Mouse (Mus musculus): ENCODE measurements around the gene Atad3a. TPM values are rescaled to one million over a fixed set of nuclear protein-coding genes. Genes with fewer than 3 reads are reported as not detected.
A peak's percentile ranks its signal among the peaks of the same experiment; 100 is the strongest.

Gene Atad3a
- polyA plus RNA-seq, 1 experiment = 72.9 TPM

- peaks cover 54% of the 10 kb centered on the region for H3K79me3 ChIP-seq (ENCODE audit: low read depth)
- TF ChIP-seq MAX (IDR thresholded peaks at IDR 0.05) = no peak
- TF ChIP-seq MYOD1 (IDR thresholded peaks at IDR 0.05; ENCODE audit: control insufficient read depth, insufficient read length, low read depth) = no peak
- no peak for TF ChIP-seq CEBPB (IDR thresholded peaks at IDR 0.05; ENCODE audit: low read depth)
- no peak for TF ChIP-seq CTCF (IDR thresholded peaks at IDR 0.05; ENCODE audit: control insufficient read depth, insufficient read depth, insufficient read length)
- TF ChIP-seq MYOG (IDR thresholded peaks at IDR 0.05; ENCODE audit: control insufficient read depth, extremely low read depth, insufficient read length) = no peak
- no peak for TF ChIP-seq FOSL1 (IDR thresholded peaks at IDR 0.05; ENCODE audit: insufficient read depth, low read length, poor library complexity, severe bottlenecking)
- TF ChIP-seq USF1 (IDR thresholded peaks at IDR 0.05; ENCODE audit: low read depth) = no peak
- no peaks in the 10 kb centered on the region for H3K27me3 ChIP-seq (ENCODE audit: control insufficient read depth, insufficient read depth, insufficient read length)
- peak overlapping the region; percentile 85 for H3ac ChIP-seq (ENCODE audit: control insufficient read depth, insufficient read length, low read depth)
- H3K79me2 ChIP-seq (ENCODE audit: control insufficient read depth, insufficient read depth) = peaks cover 56% of the 10 kb centered on the region
- no peaks in the 10 kb centered on the region for H3K36me3 ChIP-seq (ENCODE audit: control insufficient read depth, insufficient read depth)
- peak overlapping the region; percentile 94 for H3K4me3 ChIP-seq (ENCODE audit: insufficient read depth, poor library complexity, severe bottlenecking)
Measured at GRCm38 (mm10) chr4:155705592-155705929, 55.3 kb downstream of the Atad3a start.

- TF ChIP-seq MYOG (IDR thresholded peaks at IDR 0.05; ENCODE audit: control insufficient read depth, extremely low read depth, insufficient read length) (no peak), CEBPB (IDR thresholded peaks at IDR 0.05; ENCODE audit: low read depth) (peak; percentile 98)
- H3ac ChIP-seq (ENCODE audit: control insufficient read depth, insufficient read length, low read depth) = peak within 1 kb of the TSS; percentile 85
- peaks cover 50% of the 10 kb centered on the region for H3K79me2 ChIP-seq (ENCODE audit: control insufficient read depth, insufficient read depth)
- H3K4me3 ChIP-seq (ENCODE audit: insufficient read depth, poor library complexity, severe bottlenecking) = peak within 1 kb of the TSS; percentile 94
- no peaks in the 10 kb centered on the region for H3K27me3 ChIP-seq (ENCODE audit: control insufficient read depth, insufficient read depth, insufficient read length)
- H3K79me3 ChIP-seq (ENCODE audit: low read depth) = peaks cover 48% of the 10 kb centered on the region
- no peaks in the 10 kb centered on the region for H3K36me3 ChIP-seq (ENCODE audit: control insufficient read depth, insufficient read depth)
Measured at GRCm38 (mm10) chr4:155704721-155705591, 55.9 kb downstream of the Atad3a start, which contains the start of gene Ssu72. Ssu72 (plus strand) TSS chr4:155704800.

GRCm38 (mm10) chr4:155703425-155703929 is 57.4 kb downstream of the Atad3a start:
- Histone ChIP-seq H3K36me3 (ENCODE audit: control insufficient read depth, insufficient read depth) (no peaks in the 10 kb centered on the region), H3K27me3 (ENCODE audit: control insufficient read depth, insufficient read depth, insufficient read length) (no peaks in the 10 kb centered on the region), H3K79me2 (ENCODE audit: control insufficient read depth, insufficient read depth) (peaks cover 35% of the 10 kb centered on the region), H3K79me3 (ENCODE audit: low read depth) (peaks cover 34% of the 10 kb centered on the region), H3ac (ENCODE audit: control insufficient read depth, insufficient read length, low read depth) (no peak overlapping the region), H3K4me3 (ENCODE audit: insufficient read depth, poor library complexity, severe bottlenecking) (no peak overlapping the region)
- no peak for TF ChIP-seq CEBPB (IDR thresholded peaks at IDR 0.05; ENCODE audit: low read depth)
- TF ChIP-seq CTCF (IDR thresholded peaks at IDR 0.05; ENCODE audit: control insufficient read depth, insufficient read depth, insufficient read length) = no peak
- no peak for TF ChIP-seq MAX (IDR thresholded peaks at IDR 0.05)
- TF ChIP-seq MYOG (IDR thresholded peaks at IDR 0.05; ENCODE audit: control insufficient read depth, extremely low read depth, insufficient read length) = no peak
- TF ChIP-seq FOSL1 (IDR thresholded peaks at IDR 0.05; ENCODE audit: insufficient read depth, low read length, poor library complexity, severe bottlenecking) = no peak
- TF ChIP-seq USF1 (IDR thresholded peaks at IDR 0.05; ENCODE audit: low read depth) = no peak
- no peak for TF ChIP-seq MYOD1 (IDR thresholded peaks at IDR 0.05; ENCODE audit: control insufficient read depth, insufficient read length, low read depth)

GRCm38 (mm10) chr4:155700425-155700824 is 60.5 kb downstream of the Atad3a start:
- peaks cover 4% of the 10 kb centered on the region for H3K79me3 ChIP-seq (ENCODE audit: low read depth)
- TF ChIP-seq MYOD1 (IDR thresholded peaks at IDR 0.05; ENCODE audit: control insufficient read depth, insufficient read length, low read depth) (no peak), USF1 (IDR thresholded peaks at IDR 0.05; ENCODE audit: low read depth) (no peak), CTCF (IDR thresholded peaks at IDR 0.05; ENCODE audit: control insufficient read depth, insufficient read depth, insufficient read length) (no peak), FOSL1 (IDR thresholded peaks at IDR 0.05; ENCODE audit: insufficient read depth, low read length, poor library complexity, severe bottlenecking) (no peak), MYOG (IDR thresholded peaks at IDR 0.05; ENCODE audit: control insufficient read depth, extremely low read depth, insufficient read length) (no peak), MAX (IDR thresholded peaks at IDR 0.05) (no peak), CEBPB (IDR thresholded peaks at IDR 0.05; ENCODE audit: low read depth) (no peak)
- H3K4me3 ChIP-seq (ENCODE audit: insufficient read depth, poor library complexity, severe bottlenecking) = no peak overlapping the region
- H3K27me3 ChIP-seq (ENCODE audit: control insufficient read depth, insufficient read depth, insufficient read length) = no peaks in the 10 kb centered on the region
- H3K79me2 ChIP-seq (ENCODE audit: control insufficient read depth, insufficient read depth) = peaks cover 4% of the 10 kb centered on the region
- no peak overlapping the region for H3ac ChIP-seq (ENCODE audit: control insufficient read depth, insufficient read length, low read depth)
- no peaks in the 10 kb centered on the region for H3K36me3 ChIP-seq (ENCODE audit: control insufficient read depth, insufficient read depth)

- no peaks in the 10 kb centered on the region for H3K79me2 ChIP-seq (ENCODE audit: control insufficient read depth, insufficient read depth)
- H3K79me3 ChIP-seq (ENCODE audit: low read depth) = no peaks in the 10 kb centered on the region
- no peak for TF ChIP-seq MYOD1 (IDR thresholded peaks at IDR 0.05; ENCODE audit: control insufficient read depth, insufficient read length, low read depth)
- TF ChIP-seq CEBPB (IDR thresholded peaks at IDR 0.05; ENCODE audit: low read depth) = no peak
- no peak for TF ChIP-seq USF1 (IDR thresholded peaks at IDR 0.05; ENCODE audit: low read depth)
- no peak for TF ChIP-seq FOSL1 (IDR thresholded peaks at IDR 0.05; ENCODE audit: insufficient read depth, low read length, poor library complexity, severe bottlenecking)
- no peak for TF ChIP-seq MAX (IDR thresholded peaks at IDR 0.05)
- no peak for TF ChIP-seq MYOG (IDR thresholded peaks at IDR 0.05; ENCODE audit: control insufficient read depth, extremely low read depth, insufficient read length)
- TF ChIP-seq CTCF (IDR thresholded peaks at IDR 0.05; ENCODE audit: control insufficient read depth, insufficient read depth, insufficient read length) = no peak
- no peak overlapping the region for H3ac ChIP-seq (ENCODE audit: control insufficient read depth, insufficient read length, low read depth)
- no peaks in the 10 kb centered on the region for H3K36me3 ChIP-seq (ENCODE audit: control insufficient read depth, insufficient read depth)
- no peaks in the 10 kb centered on the region for H3K27me3 ChIP-seq (ENCODE audit: control insufficient read depth, insufficient read depth, insufficient read length)
- peak overlapping the region; percentile 6 for H3K4me3 ChIP-seq (ENCODE audit: insufficient read depth, poor library complexity, severe bottlenecking)
Measured at GRCm38 (mm10) chr4:155696261-155697255, 64.3 kb downstream of the Atad3a start.

Measured in C2C12 (cell line).